Mouse (Mus musculus): ENCODE results near the gene Frmd8.
"Not testable (repeated sequence)": the region's sequence is repeated elsewhere in the genome, so short reads cannot be mapped to it uniquely, and the experiment has no call there.

Gene Frmd8

DNA sequence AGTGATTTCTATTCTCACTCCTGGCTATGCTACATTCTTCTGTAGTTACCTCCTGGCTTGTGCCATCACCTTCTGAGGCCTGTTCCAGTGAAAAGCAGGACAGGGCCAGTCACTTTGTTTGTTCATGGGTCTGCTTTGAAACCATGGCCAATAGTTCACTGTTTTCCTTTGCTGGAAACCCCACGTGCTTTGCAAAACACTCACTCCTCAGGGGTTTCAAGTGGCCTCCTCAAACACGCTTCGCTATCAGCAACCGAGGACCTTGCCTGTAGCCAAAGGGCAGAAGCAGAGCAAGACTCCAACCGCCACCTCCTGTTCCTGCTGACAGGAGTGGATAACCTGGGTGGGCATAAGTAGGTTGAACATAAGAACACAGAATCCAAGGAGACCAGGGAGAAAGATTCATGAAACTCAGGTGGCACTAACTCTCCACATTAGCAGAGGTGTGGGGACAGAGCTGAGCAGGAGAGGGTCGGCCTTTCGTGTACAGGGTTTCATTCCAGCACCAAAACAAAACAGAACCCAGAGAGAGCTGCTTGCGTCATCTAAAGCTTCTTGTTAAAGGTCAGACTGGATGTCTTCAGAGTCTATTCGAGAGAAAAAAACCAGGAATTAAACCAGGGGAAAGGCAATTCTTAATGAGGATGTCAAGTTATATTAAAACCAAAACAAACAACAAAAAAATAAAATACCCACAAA, 47.5 kb downstream of the Frmd8 start:
- in situ Hi-C loops (cut with MseI, MboI): no loop called here

DNA sequence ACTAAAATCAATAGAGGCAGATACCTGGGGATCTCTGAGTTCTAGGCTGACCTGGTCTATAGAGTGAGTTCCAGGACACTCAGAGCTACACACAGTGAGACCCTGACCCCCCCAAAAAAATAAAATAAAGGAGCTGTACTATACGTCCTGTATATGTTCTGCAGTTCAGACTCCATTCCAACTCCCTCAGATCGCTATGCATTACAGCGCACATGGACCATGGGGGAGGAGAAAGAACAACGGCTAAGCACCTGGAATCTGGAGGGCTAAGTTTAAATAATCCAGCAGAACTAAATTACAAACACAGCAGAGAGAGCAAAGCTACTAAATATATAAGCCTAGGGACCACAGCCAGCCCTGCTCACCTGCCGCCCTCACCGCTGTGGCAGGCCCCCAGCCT, 48.0 kb downstream of the Frmd8 start:
- in situ Hi-C loops (cut with MseI, MboI): no loop called here

DNA sequence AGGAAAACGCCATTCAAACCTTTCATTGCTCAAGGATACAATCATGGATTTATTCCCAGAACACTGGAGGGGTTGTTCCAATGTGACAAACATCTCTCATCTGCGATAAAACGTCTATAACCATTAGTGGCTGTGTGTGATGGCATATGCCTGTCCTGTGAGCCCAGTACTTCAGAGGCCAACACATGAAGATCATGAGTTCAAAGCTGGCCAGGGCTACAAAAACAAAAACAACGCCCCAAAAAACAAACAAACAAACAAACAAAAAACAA, 48.4 kb downstream of the Frmd8 start:
- in situ Hi-C loops (cut with MseI, MboI): no loop called here

DNA sequence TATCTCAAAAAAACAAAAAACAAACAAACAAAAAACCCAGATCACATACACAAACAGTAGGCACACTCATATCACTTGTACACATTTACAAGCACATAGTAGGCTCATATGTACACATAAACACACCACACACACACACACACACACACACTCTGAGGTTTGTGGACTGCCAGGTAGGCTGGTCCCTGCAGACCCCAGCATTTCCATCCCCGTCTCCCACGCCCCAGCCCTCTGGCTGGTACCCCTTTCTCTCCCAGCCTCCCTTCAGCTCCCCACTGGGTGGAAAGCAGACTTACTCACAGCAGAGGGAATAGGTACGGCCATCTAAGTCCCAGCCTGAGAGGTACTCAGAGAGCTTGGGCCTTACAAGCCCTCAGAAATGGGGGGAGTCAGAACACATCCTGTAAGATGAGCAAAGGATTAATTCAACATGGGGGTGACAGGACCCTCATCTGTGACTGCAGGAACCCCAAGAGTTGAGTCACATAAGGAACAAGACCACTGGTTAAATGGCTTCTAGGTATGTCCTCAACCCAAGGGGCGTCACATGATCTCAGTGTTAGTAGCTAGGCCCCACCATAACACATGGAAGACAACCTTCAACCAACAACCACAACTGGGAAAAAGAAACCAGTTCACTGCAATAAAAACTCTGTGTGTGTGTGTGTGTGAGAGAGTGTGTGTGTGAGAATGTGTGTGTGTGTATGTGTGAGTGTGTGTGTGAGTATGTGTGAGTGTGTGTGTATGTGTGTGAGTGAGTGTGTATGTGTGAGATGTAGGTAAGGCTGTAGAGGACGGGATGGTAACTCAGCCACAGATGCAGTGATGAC, 49.0 kb downstream of the Frmd8 start:
- in situ Hi-C loops (cut with MseI, MboI): no loop called here

DNA sequence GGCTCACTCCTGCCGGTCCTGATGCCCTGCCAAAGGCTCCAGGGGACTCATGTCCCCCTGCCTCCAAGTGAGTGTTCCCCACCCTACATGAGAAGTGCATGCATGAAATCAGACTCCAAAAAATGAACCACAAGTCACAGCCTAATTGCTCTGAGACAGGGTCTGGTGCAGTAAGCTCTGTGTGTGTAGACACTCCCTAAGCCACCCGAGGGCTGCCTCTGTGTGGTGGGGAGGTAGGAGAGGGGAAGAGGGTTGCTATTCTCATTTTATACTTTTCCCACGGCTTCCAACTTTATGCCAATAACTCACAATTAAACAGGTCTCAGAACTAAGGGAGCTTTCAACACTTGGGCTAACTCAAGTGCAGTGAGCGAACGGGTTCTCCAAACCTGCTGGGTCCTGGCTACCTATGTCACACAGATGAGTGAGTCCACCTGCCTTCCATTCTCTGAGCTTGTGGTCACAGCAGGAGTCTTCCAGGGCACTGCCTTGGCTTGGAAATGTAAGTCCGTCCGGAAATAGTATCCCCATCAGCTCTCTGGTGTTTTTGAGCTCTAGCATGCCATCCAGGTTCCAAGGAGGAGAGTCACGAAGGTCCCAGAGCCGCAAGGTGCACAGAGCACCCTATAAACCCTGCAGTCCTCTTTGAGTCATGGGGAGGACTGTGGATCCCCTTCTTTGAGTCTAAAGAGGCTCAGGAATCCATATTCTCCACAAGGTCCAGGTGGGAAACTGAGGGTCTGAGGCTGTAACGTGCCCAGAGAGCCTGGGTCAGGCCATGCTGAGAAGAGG, 50.1 kb downstream of the Frmd8 start:
- in situ Hi-C loops (cut with MseI, MboI): no loop called here

DNA sequence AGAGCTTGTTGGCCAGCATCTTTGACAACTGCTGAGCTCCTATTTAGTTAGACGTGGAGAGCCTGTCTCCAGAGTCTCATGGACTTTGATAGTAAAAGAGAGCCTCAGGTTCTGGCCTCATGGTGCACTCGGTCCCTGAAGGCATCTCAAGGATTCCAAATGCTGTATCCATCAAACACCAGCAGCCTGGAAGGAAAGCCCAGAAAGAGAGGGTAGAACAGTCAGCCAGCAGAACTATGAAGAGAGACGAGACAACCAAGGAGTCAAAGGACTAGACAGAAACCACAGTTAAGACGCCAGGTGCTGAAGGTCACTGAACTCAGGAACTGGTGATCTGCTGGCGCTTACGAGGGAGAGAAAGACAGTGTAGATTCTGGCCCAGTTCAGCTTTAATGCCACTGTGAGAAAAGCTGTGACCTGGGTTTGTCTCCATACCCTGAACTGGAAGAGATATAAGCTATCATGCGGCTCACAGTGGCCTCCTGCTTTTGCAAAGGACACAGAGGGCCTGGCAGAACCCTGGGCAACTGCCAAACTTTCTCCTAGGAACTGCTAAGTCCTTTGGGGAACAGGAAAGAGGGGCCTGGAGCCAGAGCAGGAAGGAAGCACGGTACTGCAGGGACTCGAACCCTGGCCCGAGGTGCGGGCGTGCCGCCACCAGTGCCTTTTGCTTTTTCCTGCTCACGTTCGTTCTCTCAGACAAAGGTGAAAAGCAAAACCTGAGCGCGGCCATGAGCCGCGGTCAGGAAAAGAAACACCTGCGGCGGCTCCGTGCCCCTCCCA, 50.8 kb downstream of the Frmd8 start:
- in situ Hi-C loops (cut with MseI, MboI): no loop called here

DNA sequence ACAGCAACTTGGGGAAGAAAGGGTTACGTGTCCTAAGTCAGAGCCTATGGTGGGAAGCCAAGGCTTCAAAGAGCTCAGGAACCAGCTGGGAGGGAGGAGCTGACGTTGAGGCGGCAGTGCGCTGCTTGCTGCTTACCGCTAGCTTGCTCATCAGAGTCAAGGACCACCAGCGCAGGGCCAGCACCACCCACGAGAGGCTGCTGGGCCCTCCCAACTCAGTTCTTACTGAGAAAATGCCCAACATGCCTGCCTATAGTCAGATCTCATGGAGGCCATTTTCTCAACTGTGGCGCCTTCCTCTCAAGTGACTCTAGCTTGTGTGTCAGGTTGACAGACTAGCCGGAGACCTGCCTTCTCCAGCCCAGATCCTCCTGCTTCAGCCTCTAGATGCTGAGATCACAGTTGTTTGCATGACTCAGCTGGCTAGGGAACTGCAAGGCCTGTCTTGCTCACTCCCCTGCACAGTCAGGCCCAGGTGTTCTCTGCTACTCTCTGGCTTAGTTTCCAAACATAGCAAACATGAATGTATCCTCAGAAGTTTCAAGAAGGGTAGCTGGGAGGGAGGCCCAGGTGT, 51.7 kb downstream of the Frmd8 start:
- in situ Hi-C loops (cut with MseI, MboI): no loop called here

DNA sequence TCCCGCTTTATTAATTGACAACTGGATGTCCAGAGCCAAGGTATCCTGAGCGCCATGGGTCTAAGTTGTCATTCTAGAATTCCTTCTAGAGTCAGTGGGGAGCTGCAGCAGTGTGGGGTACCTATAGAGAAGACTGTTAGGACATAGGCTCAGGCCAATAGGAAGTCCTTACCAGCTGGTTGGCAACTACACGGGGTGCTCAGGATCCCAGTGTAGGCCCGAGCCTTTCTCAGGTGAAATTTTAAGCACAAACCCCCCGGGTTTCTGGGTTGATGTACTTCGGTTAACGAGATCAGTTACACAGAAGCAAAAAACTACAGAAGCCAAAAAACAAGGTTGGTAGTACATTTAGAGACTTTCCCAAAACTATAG, 52.3 kb downstream of the Frmd8 start:
- in situ Hi-C loops (cut with MseI, MboI): no loop called here

DNA sequence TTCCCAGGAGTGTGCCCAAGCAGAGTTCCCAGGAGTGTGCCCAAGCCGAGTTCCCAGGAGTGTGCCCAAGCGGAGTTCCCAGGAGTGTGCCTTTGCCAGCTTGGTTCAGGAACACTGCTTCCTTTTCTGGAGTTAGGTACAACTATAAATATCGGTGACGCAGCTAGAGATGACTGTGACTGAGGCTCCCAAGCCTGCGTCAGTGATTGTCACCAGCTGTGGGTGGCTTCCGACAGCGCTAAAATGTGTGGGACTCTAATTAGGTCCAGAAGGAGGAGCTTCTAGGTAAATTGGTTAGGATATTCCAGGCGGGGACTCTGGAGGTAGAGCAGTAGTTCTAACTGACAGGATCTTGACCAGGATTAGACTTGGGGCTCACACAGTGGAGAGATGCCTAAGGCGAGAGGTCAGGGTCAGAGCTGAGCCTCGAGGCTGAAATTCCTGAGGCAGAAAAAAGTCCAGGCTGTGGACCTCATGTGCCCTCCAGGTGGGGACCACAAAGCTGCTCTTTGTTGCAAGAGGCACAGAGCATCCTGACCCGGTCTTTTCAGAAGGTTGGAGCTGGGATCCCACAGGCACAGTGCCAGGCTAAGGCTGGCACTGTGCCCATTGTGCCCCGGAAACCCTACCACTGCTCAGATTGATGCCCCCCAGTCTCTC, 52.8 kb downstream of the Frmd8 start:
- in situ Hi-C loops (cut with MseI, MboI): no loop called here

DNA sequence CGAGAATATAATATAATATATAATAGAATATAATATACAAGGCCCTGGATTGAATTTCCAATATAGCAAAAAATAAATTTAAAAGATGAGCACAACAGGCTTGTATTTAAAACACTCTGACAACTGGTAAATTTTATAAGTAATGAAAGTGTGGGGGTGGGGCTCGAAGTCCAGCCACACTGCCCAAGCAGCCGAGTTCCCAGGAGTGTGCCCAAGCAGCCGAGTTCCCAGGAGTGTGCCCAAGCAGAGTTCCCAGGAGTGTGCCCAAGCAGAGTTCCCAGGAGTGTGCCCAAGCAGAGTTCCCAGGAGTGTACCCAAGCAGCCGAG, 53.3 kb downstream of the Frmd8 start:
- in situ Hi-C loops (cut with MseI, MboI): no loop called here

DNA sequence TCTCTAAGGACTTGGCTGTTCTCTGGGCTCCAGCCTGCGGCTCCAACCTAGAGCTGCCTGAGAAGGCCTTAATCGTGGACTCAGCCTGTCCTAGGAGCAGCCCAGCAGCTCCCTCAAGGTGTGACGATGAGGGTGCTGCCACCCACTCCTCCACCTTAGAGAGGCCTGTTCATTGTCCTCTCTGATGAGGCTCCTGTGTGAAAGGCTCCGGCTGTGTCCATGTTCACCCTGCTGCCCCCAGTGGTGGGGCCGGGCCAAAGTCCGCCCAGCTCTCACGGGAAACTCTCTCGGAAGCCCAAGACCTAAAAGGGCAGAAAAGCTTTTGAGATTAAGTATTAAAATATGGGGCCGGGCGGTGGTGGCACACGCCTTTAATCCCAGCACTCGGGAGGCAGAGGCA, 55.5 kb downstream of the Frmd8 start:
- in situ Hi-C loops (cut with MseI, MboI): no loop called here

DNA sequence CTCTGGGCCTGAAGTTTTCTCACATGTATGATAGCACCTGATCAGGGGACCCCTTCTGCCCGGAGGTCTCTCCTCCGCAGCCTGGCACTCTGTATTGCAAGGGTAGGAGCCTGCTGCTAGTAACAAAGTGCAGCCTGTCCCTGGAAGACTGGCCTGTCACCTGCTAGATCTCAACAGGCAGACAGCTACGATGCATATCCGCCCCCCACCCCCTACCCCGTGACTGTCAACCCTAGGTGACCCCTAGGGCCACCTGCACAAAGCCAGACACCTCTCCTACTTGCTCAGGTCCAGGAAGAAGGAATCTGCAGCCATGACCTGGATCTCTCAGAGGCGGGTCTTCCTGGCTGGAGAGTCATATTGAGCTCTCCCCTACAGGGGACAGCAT, 56.5 kb downstream of the Frmd8 start:
- in situ Hi-C loops (cut with MseI, MboI): no loop called here

DNA sequence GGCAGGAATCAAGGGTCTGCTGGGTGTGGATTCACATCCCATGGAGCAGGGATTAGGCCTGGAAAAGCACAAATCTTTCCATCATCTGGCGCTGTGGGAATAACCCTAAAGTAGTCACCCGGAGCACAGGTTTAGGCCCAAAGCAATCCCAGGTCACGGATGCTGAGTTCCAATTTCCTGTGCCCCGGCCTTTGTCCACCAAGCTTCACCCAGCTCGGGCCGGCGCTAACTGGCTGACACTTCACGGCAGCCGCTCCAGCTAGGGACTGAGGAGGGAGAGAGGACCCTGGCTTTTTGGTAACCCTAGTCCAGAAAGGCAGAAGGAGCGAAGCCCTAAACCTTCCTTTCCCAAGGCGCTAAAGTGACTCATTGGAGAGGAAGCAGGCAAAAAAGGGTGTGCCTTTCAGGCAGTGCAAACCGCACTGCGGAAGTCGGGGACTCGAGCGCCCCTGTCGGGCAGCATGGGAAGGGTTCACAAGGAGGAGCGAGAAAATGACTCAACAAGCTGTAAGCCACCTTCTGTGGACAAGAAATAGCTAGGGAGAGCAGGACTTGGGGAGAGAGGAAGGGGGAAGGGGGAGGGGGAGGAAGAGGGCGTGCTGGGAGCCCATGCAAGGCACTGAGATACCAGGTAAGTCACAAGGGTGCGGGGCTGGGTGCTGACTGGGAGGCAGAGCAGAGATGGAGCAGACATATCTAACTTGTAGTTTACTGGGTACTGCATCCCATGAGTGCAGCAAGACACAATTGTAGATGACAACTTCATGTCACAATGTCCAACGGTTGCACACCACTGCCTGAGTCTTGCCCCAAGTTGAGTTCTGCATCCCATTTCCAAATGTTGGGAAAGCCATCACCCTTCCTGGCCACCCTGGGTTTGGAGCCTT, 57.1 kb downstream of the Frmd8 start:
- in situ Hi-C loops (cut with MseI, MboI): no loop called here

DNA sequence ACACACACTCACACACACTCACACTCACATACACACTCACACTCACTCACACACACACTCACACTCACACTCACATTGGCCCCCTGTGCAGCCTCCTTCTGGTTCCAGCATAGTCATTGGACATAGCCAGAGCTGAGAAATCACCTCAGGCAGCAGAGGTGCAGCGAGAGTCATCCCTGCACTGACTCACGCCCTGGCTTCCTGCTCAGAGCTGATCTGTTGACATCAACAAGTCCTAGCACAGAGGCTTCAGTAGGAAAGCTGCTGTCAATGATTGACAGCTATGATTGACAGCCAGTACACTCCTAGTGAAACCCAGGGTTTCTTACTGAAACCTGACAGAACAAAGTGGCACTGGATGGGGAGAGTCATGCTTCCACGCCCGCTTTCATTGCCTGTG, 59.1 kb downstream of the Frmd8 start:
- in situ Hi-C loops (cut with MseI, MboI): no loop called here

DNA sequence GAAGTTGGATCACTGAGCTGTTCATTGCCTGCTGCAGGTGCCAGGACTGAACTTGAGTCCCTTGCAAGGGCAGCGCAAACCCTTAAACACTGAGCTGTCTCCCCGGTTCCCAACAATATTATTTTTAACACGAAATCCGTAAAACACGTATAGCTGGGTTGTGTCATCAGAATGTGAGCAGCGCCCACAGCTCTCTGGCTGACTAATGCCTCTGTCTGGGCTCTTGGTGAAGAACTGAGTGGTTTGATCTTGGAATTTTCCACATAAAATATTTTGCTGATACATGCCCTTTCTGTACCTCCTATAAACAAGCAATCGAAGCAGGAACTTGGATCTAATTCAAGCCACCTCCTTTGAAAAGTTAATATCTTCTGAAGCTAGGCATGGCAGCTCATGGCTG, 60.1 kb downstream of the Frmd8 start:
- in situ Hi-C loops (cut with MseI, MboI): no loop called here

DNA sequence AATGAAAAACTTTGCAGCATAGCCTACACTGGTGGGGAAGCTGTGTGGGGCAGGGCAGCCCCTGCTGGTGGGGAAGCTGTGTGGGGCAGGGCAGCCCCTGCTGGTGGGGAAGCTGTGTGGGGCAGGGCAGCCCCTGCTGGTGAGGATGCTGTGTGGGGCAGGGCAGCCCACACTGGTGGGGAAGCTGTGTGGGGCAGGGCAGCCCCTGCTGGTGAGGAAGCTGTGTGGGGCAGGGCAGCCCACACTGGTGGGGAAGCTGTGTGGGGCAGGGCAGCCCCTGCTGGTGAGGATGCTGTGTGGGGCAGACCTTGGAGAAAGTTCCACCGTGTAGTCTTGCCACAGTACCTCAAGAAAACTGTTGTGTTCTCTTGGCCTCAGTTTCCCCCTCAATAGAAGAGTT, 61.0 kb downstream of the Frmd8 start:
- in situ Hi-C loops (cut with MseI, MboI): not testable (repeated sequence)

DNA sequence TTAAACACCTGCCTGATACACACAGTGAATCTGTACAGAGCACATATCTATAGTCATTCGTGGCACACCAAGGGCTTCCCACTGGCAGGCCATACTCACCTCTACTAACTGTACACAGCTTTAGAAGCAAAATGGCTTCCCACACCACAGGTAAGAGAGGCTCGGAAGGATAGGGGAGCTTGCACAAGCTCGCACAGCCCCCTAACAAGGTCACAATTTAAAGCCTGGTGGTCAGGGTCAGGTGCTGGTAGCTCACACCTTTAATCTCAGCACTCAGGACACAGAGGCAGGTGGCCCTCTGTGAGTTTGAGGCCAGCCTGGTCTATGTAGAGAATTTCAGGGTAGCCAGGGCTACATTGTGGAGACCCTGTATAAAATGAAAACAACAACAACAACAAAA, 61.5 kb downstream of the Frmd8 start:
- in situ Hi-C loops (cut with MseI, MboI): no loop called here

DNA sequence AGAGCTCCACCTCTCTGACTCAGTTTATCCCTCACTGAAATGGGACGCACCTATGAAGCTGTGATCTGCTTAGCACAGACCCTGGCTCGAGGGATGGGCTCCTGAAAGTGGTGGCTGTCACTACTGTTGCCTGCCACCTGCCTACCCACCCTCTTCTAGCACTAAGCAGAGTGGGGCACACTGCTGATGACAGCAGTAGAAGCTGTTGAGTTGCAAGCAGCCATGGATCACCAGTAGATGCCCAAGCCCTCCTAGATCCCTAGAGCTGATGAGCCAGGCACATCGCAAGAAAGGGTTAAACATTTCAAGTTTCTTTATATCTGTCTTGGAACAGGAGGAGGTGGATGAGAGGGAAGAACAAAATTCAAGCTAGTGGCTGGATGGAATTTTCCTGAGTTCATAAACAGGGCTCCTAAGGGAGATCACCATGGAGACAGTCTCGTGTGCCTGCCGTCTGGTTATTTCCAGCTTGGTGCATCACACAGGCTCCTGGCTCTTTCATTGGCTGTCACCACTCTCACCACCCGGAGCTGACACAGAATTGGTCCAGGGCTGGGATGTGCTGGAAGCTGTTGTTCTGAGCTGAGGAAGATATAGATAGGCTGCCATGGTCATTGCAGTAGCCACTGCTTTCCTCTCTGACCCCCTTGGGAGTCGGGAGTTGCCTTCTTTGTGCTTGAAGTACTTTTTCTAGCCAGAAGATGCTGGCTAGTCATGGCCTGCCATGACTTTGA, 63.1 kb downstream of the Frmd8 start:
- in situ Hi-C loops (cut with MseI, MboI): no loop called here

DNA sequence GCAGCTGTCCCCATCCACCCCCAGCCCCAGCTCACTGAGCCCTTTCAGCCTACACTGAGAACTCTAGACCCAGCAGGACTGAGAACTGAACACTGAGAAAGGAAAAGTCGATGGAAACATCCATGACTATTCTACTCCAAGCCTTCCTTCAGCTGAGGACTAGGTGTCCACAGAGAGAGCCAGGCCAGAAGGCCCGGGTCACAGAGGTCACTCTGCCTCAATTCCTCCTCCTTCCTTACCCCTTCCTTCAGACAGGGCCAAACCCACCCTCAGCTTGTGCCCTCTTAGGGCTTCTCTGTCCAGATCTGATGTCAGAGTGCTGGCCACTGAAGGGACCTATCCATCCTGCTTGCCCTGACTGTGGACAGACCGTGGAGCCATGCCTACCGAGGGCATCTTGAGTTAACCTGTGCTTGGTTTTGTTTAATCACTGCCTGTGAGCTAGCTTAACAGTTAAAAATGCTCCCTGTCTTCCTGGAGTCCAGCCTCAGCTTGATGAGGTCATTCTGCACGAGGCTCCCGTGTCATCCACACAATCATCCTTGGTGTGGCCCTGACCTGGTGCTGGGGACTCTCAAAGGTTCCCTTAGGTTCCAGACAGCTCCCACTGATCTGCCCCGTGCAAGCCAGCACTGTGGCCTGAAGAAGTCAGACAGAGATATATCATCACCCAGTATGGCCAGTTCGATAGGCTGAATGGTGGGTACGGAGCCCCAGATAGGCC, 64.1 kb downstream of the Frmd8 start:
- in situ Hi-C loops (cut with MseI, MboI): no loop called here
